Mouse (Mus musculus) liver, embryonic 14.5 days (tissue): Measurements from ENCODE around the gene Nod2. TPM values are rescaled to one million over a fixed set of nuclear protein-coding genes. Genes with fewer than 3 reads are reported as not detected.

Source experiments
- ATAC-seq: fragments of 200-750 bp; cut with Nextera tagmentation; 2 replicates; pipeline ENCODE4 v1.8.0; 2017; ENCODE audit warnings: moderate number of reproducible peaks, mild to moderate bottlenecking, moderate library complexity; ENCODE audit not compliant: insufficient read depth
- DNase-seq, 3 experiments: peaks; one replicate each; pipeline ENCODE4 v3.0.0-alpha.2; 2012 to 2013; ENCODE audit warnings: low read depth in 3 of 3, low spot score in 3 of 3
- H3K27ac ChIP-seq: fragments of 300-500 bp; sonication (generic); 2 replicates; pipeline ENCODE4 v1.5.1; 2014; ENCODE audit warnings: moderate library complexity, mild to moderate bottlenecking, control low read depth, inconsistent platforms
- H3K27me3 ChIP-seq: fragments of 300-500 bp; sonication (generic); 2 replicates; pipeline ENCODE4 v1.6.1; 2014; ENCODE audit warnings: mild to moderate bottlenecking, low read length, moderate library complexity; ENCODE audit not compliant: control insufficient read depth, insufficient read depth
- H3K36me3 ChIP-seq: fragments of 300-500 bp; sonication (generic); replicated peaks from 2 replicates; pipeline ENCODE4 v1.6.1; 2014; ENCODE audit warnings: low read depth; ENCODE audit not compliant: control insufficient read depth, insufficient read depth
- H3K4me1 ChIP-seq, 2 experiments: fragments of 200-500 bp in 1 of 2; fragments of 300-500 bp in 1 of 2; sonication (generic) in 1 of 2; replicated peaks; 2 replicates each; pipeline ENCODE4 v1.6.1; 2012 to 2014; ENCODE audit warnings: antibody characterized with exemption in 1 of 2, inconsistent platforms in 1 of 2, low read length in 1 of 2; ENCODE audit not compliant: control insufficient read depth in 2 of 2, insufficient read depth in 2 of 2
- H3K4me2 ChIP-seq: fragments of 300-500 bp; sonication (generic); 2 replicates; pipeline ENCODE4 v1.6.1; 2014; ENCODE audit warnings: low read depth, mild to moderate bottlenecking, control low read depth, moderate library complexity
- H3K4me3 ChIP-seq, 2 experiments: fragments of 200-500 bp in 1 of 2; fragments of 300-500 bp in 1 of 2; sonication (generic) in 1 of 2; 2 replicates each; pipeline ENCODE4 v1.5.1; 2012 to 2014; ENCODE audit warnings: low read depth in 2 of 2, low read length in 2 of 2, mild to moderate bottlenecking in 2 of 2, control low read depth in 1 of 2, inconsistent platforms in 1 of 2, moderate library complexity in 1 of 2; ENCODE audit not compliant: insufficient read depth in 1 of 2
- H3K9ac ChIP-seq: fragments of 300-500 bp; sonication (generic); replicated peaks from 2 replicates; pipeline ENCODE4 v1.6.1; 2014; ENCODE audit warnings: mild to moderate bottlenecking, control low read depth, moderate library complexity
- H3K9me3 ChIP-seq: fragments of 300-500 bp; sonication (generic); 2 replicates; pipeline ENCODE4 v1.6.1; 2016; ENCODE audit warnings: low read length, mixed read lengths; ENCODE audit not compliant: control insufficient read depth
- CTCF ChIP-seq: IDR thresholded peaks from 2 replicates; pipeline ENCODE4 v1.5.1; 2016; ENCODE audit warnings: antibody characterized with exemption, low read depth, control low read depth
- EP300 ChIP-seq: IDR thresholded peaks from 2 replicates; pipeline ENCODE4 v1.6.1; 2016; ENCODE audit warnings: antibody characterized with exemption, low read depth
- WGBS: fragments of 180-500 bp; shearing (Covaris S2); extraction: QIAGEN DNeasy Blood & Tissue Kit; methylation state at CpG from one replicate; pipeline ENCODE4 v1.1.7; 2014; ENCODE audit not compliant: insufficient replicate concordance; 5-methylcytosine and 5-hydroxymethylcytosine counted together
- polyA plus RNA-seq, 2 experiments: library from polyadenylated mRNA; depleted of rRNA in 1 of 2; stranded (reverse) in 1 of 2; unstranded in 1 of 2; fragments of >200 nt; fragmentation: Nextera tagmentation in 1 of 2; extraction: Ambion mirVana in 1 of 2; gene quantifications; 2 replicates each; pipeline versions ENCODE4 v1.2.1 to v1.2.3; 2012 to 2014

The Nod2 gene
- polyA plus RNA-seq, 2 experiments, result 0.04 TPM; not detected in 1

- Histone ChIP-seq H3K27ac (no peak overlapping the region), H3K9ac (no peak overlapping the region), H3K4me2 (no peak overlapping the region), H3K4me1 (no peaks in the 10 kb centered on the region), H3K36me3 (no peaks in the 10 kb centered on the region), H3K4me3 (no peak overlapping the region), H3K27me3 (no peaks in the 10 kb centered on the region), H3K9me3 (no peaks in the 10 kb centered on the region)
- WGBS, result 15% methylated on average over 20 of the region's 20 CpGs
- DNase-seq (no peak), ATAC-seq (no peak)
- TF ChIP-seq EP300 (no peak), CTCF (no peak)
Measured at GRCm38 (mm10) chr8:88604065-88605038, 42.8 kb upstream of the Nod2 start.

GRCm38 (mm10) chr8:88605361-88606040, 41.6 kb upstream of the Nod2 start:
- no peak overlapping the region for H3K9ac ChIP-seq
- no peaks in the 10 kb centered on the region for H3K27me3 ChIP-seq
- DNase-seq, result no peak
- H3K4me2 ChIP-seq, result no peak overlapping the region
- ATAC-seq, result no peak
- H3K36me3 ChIP-seq, result no peaks in the 10 kb centered on the region
- H3K9me3 ChIP-seq, result no peaks in the 10 kb centered on the region
- no peaks in the 10 kb centered on the region for H3K4me1 ChIP-seq
- TF ChIP-seq CTCF (no peak), EP300 (no peak)
- H3K4me3 ChIP-seq, result no peak overlapping the region
- no peak overlapping the region for H3K27ac ChIP-seq
- 44% methylated on average over 13 of the region's 13 CpGs for WGBS

GRCm38 (mm10) chr8:88609036-88609435, 38.1 kb upstream of the Nod2 start:
- no peaks in the 10 kb centered on the region for H3K36me3 ChIP-seq
- ATAC-seq, result no peak
- WGBS, result 63% methylated on average over 8 of the region's 8 CpGs
- no peaks in the 10 kb centered on the region for H3K4me1 ChIP-seq
- H3K4me2 ChIP-seq, result no peak overlapping the region
- H3K9me3 ChIP-seq, result no peaks in the 10 kb centered on the region
- no peak for DNase-seq
- no peak overlapping the region for H3K27ac ChIP-seq
- TF ChIP-seq CTCF, result no peak
- TF ChIP-seq EP300, result no peak
- H3K9ac ChIP-seq, result no peak overlapping the region
- H3K27me3 ChIP-seq, result no peaks in the 10 kb centered on the region
- no peak overlapping the region for H3K4me3 ChIP-seq

GRCm38 (mm10) chr8:88610271-88610670, 36.8 kb upstream of the Nod2 start:
- no peak overlapping the region for H3K4me3 ChIP-seq
- ATAC-seq (no peak), DNase-seq (no peak)
- no peaks in the 10 kb centered on the region for H3K27me3 ChIP-seq
- 39% methylated on average over 6 of the region's 6 CpGs for WGBS
- no peaks in the 10 kb centered on the region for H3K9me3 ChIP-seq
- no peak overlapping the region for H3K27ac ChIP-seq
- no peak for TF ChIP-seq CTCF
- TF ChIP-seq EP300, result no peak
- no peak overlapping the region for H3K9ac ChIP-seq
- H3K4me2 ChIP-seq, result no peak overlapping the region
- H3K4me1 ChIP-seq, result no peaks in the 10 kb centered on the region
- no peaks in the 10 kb centered on the region for H3K36me3 ChIP-seq

GRCm38 (mm10) chr8:88614981-88615380, 32.1 kb upstream of the Nod2 start:
- Histone ChIP-seq H3K27ac (no peak overlapping the region), H3K9me3 (no peaks in the 10 kb centered on the region), H3K4me3 (no peak overlapping the region), H3K36me3 (no peaks in the 10 kb centered on the region), H3K4me2 (no peak overlapping the region), H3K27me3 (no peaks in the 10 kb centered on the region), H3K4me1 (no peaks in the 10 kb centered on the region), H3K9ac (no peak overlapping the region)
- TF ChIP-seq EP300, result no peak
- no peak for TF ChIP-seq CTCF
- DNase-seq, result no peak
- WGBS, result 55% methylated on average over 5 of the region's 5 CpGs
- no peak for ATAC-seq
